In the genomic region with DNA sequence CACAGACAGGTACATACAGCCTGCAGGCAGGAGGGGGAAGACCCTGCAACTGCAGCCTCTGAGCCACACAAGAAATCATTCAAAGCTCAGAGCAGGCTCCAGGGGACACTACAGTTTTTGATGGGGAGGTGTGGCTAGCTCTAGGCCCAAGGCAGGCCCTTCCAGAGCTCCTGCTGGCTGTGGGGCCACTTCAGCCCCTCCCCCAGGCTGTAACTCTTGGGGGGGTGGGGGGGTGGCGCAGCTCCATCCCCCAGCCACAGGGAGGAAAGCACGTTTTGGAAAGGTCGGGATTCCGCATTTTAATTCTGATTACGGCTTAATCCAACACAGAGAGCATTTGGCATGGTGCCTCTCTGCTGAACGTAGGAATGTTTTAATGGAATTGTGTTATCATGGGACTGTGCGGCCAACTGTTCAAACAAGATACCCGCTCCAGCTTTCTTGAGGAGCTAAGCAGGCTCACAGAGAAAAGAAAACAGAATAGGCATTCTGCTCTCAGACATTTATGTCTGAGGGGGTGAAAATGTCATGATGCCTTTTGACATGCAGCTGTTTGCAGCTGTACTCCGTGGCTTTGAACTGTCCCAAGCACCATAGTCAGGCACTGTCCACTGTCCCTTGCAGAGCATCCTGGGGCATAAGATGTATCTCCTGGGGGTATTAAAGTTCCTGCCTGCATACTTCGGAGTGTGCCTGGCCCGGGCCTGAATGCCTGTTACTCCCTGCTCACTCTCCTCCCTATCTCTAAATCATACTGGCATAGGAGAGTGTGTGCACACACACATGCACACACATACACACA, we compare ENCODE assay signal across 7 mouse cellular contexts.
A peak's percentile ranks its signal among the peaks of the same experiment; 100 is the strongest.
DNase-seq lines count a peak whose midpoint lies in the region; ATAC-seq lines count a peak whose summit lies in the region.

No protein-coding gene starts in this region.

- no peak for ATAC-seq in liver, embryonic 12.5 days
- ATAC-seq in heart, embryonic 12.5 days (ENCODE audit: insufficient number of reproducible peaks, low FRiP score), result peak; percentile 81
- ATAC-seq in neural tube, embryonic 15.5 days (ENCODE audit: low FRiP score), result peak; percentile 46

- peak; percentile 21 for DNase-seq in liver
- peak; percentile 68 for DNase-seq in kidney, postnatal 14 days
- no peak for DNase-seq in urinary bladder, adult 18-20 months (ENCODE audit: low spot score in 2 of 2)
- no peak for DNase-seq in right cerebral cortex, postnatal 25 days

- no peak overlapping the region for H3K4me2 ChIP-seq in liver, embryonic 12.5 days
- H3K4me2 ChIP-seq in heart, embryonic 12.5 days, result no peak overlapping the region
- no peak overlapping the region for H3K4me2 ChIP-seq in neural tube, embryonic 15.5 days

- 58% methylated on average over 11 of the region's 11 CpGs for WGBS in liver, embryonic 12.5 days (ENCODE audit: insufficient replicate concordance)
- 21% methylated on average over 11 of the region's 11 CpGs for WGBS in heart, embryonic 12.5 days
- WGBS in neural tube, embryonic 15.5 days, result 15% methylated on average over 11 of the region's 11 CpGs

- no peak overlapping the region for H3K27ac ChIP-seq in liver, embryonic 12.5 days
- peak overlapping the region; percentile 83 for H3K27ac ChIP-seq in heart, embryonic 12.5 days (ENCODE audit: poor library complexity, severe bottlenecking)
- H3K27ac ChIP-seq in neural tube, embryonic 15.5 days (replicated peaks), result peak overlapping the region; percentile 76

- H3K36me3 ChIP-seq in liver, embryonic 12.5 days, result no peaks in the 10 kb centered on the region
- H3K36me3 ChIP-seq in heart, embryonic 12.5 days, result no peaks in the 10 kb centered on the region
- no peaks in the 10 kb centered on the region for H3K36me3 ChIP-seq in neural tube, embryonic 15.5 days

- no peak overlapping the region for H3K9ac ChIP-seq in liver, embryonic 12.5 days
- H3K9ac ChIP-seq in heart, embryonic 12.5 days, result no peak overlapping the region
- no peak overlapping the region for H3K9ac ChIP-seq in neural tube, embryonic 15.5 days (replicated peaks)

- H3K4me1 ChIP-seq in liver, embryonic 12.5 days, result no peaks in the 10 kb centered on the region
- H3K4me1 ChIP-seq in heart, embryonic 12.5 days (replicated peaks), result peaks cover 47% of the 10 kb centered on the region
- peaks cover 32% of the 10 kb centered on the region for H3K4me1 ChIP-seq in neural tube, embryonic 15.5 days

- no peaks in the 10 kb centered on the region for H3K27me3 ChIP-seq in liver, embryonic 12.5 days (replicated peaks)
- H3K27me3 ChIP-seq in heart, embryonic 12.5 days (replicated peaks), result no peaks in the 10 kb centered on the region
- no peaks in the 10 kb centered on the region for H3K27me3 ChIP-seq in neural tube, embryonic 15.5 days (replicated peaks)

- H3K4me3 ChIP-seq in liver, embryonic 12.5 days, result no peak overlapping the region
- no peak overlapping the region for H3K4me3 ChIP-seq in heart, embryonic 12.5 days
- H3K4me3 ChIP-seq in neural tube, embryonic 15.5 days (replicated peaks), result no peak overlapping the region

- H3K9me3 ChIP-seq in liver, embryonic 12.5 days (replicated peaks), result no peaks in the 10 kb centered on the region
- 0 out of 2 replicates have a peak, but pooled peaks cover 3% of the 10 kb centered on the region for H3K9me3 ChIP-seq in heart, embryonic 12.5 days (replicated peaks)
- no peaks in the 10 kb centered on the region for H3K9me3 ChIP-seq in neural tube, embryonic 15.5 days (replicated peaks)

Comparison
In these comparisons a context has a peak if more than half of its experiments do, and no peak if none do; other contexts are left out.
1. DNase-seq: peak in liver (single experiment) and kidney, postnatal 14 days (single experiment); none in urinary bladder, adult 18-20 months (0 of 2) and right cerebral cortex, postnatal 25 days (single experiment).